7 mouse cellular contexts compared by ENCODE assay signal in genomic region chr19:58911386-58911785, GRCm38 (mm10). TPM values are rescaled to one million over a fixed set of nuclear protein-coding genes. Genes with fewer than 3 reads are reported as not detected.
DNase-seq lines count a peak whose midpoint lies in the region; ATAC-seq lines count a peak whose summit lies in the region.

No protein-coding gene starts in this region.

- no peaks in the 10 kb centered on the region for H3K9me3 ChIP-seq in hindbrain, embryonic 16.5 days (ENCODE audit: control insufficient read depth, low read length)

- peak; percentile 70 for ATAC-seq in hindbrain, embryonic 16.5 days

- H3K9ac ChIP-seq in hindbrain, embryonic 16.5 days (ENCODE audit: low read depth, low read length): peak overlapping the region; percentile 55

- no peaks in the 10 kb centered on the region for H3K36me3 ChIP-seq in hindbrain, embryonic 16.5 days (ENCODE audit: control insufficient read depth, insufficient read depth, low read length)

- H3K4me1 ChIP-seq in hindbrain, embryonic 16.5 days (ENCODE audit: control insufficient read depth, insufficient read depth, low read depth, low read length): peaks cover 2% of the 10 kb centered on the region

- DNase-seq in R1 (ENCODE audit: low read depth, low spot score): peak; percentile 73
- peak; percentile 84 to 89 for DNase-seq in cerebellum, postnatal 14 days
- peak; percentile 71 to 78 for DNase-seq in frontal cortex, postnatal 36 days (ENCODE audit: low spot score in 2 of 2)
- DNase-seq in left cerebral cortex, adult 11 months (ENCODE audit: low spot score): peak; percentile 59
- peak; percentile 73 to 83 for DNase-seq in lung, postnatal 4 days
- DNase-seq in right cerebral cortex, postnatal 36 days (ENCODE audit: low spot score in 2 of 2): peak; percentile 50 to 52

- WGBS in hindbrain, embryonic 16.5 days: 11% methylated on average over 9 of the region's 9 CpGs

- H3K27me3 ChIP-seq in hindbrain, embryonic 16.5 days (replicated peaks; ENCODE audit: control insufficient read depth, insufficient read depth, low read length): peaks cover 7% of the 10 kb centered on the region; the same call in 1 of the 2 replicates

- peak overlapping the region; percentile 41 for H3K4me3 ChIP-seq in hindbrain, embryonic 16.5 days (ENCODE audit: low read length)

- peak overlapping the region; percentile 66 for H3K4me2 ChIP-seq in hindbrain, embryonic 16.5 days (ENCODE audit: low read length)

- H3K27ac ChIP-seq in hindbrain, embryonic 16.5 days (ENCODE audit: low read depth, low read length): no peak overlapping the region

RNA-seq across cellular contexts. Expression of gene Eno4, which starts 31.8 kb away (rescaled TPM):
- polyA plus RNA-seq in hindbrain, embryonic 16.5 days (2015; fragmentation: Nextera tagmentation; extraction: Ambion mirVana): 2.1 and 2.2 TPM in 2 replicates

RNA-seq across cellular contexts. Expression of gene Hspa12a, which starts 32.1 kb away (rescaled TPM):
- 62.6 and 73.1 TPM in 2 replicates for polyA plus RNA-seq in hindbrain, embryonic 16.5 days (2015; fragmentation: Nextera tagmentation; extraction: Ambion mirVana)
